Mouse (Mus musculus) liver (tissue): ENCODE measurements around the gene Iqschfp.

Source experiments
- DNase-seq: peaks from one replicate; pipeline ENCODE4 v3.0.0-alpha.2; 2020; ENCODE audit warnings: mixed read lengths

Gene Iqschfp

GRCm38 (mm10) chr3:68610598-68611261 is 718.7 kb downstream of the Iqschfp start:
- DNase-seq: no peak

- DNase-seq: no peak
Measured at GRCm38 (mm10) chr3:68615042-68615810, 723.2 kb downstream of the Iqschfp start.

- DNase-seq: peak; percentile 49
Measured at GRCm38 (mm10) chr3:68616363-68616762, 724.3 kb downstream of the Iqschfp start.

GRCm38 (mm10) chr3:68617708-68618107 is 725.7 kb downstream of the Iqschfp start:
- no peak for DNase-seq

- no peak for DNase-seq
Measured at GRCm38 (mm10) chr3:68619097-68619496, 727.1 kb downstream of the Iqschfp start.

GRCm38 (mm10) chr3:68621971-68622370 is 729.9 kb downstream of the Iqschfp start:
- no peak for DNase-seq

GRCm38 (mm10) chr3:68623036-68623435 is 731.0 kb downstream of the Iqschfp start:
- no peak for DNase-seq

- no peak for DNase-seq
Measured at GRCm38 (mm10) chr3:68624471-68624870, 732.4 kb downstream of the Iqschfp start.

- no peak for DNase-seq
Measured at GRCm38 (mm10) chr3:68630261-68630660, 738.2 kb downstream of the Iqschfp start.

GRCm38 (mm10) chr3:68630821-68631220 is 738.8 kb downstream of the Iqschfp start:
- no peak for DNase-seq

GRCm38 (mm10) chr3:68632714-68633113 is 740.7 kb downstream of the Iqschfp start:
- DNase-seq: no peak

- no peak for DNase-seq
Measured at GRCm38 (mm10) chr3:68633577-68633976, 741.5 kb downstream of the Iqschfp start.

GRCm38 (mm10) chr3:68637960-68638359 is 745.9 kb downstream of the Iqschfp start:
- DNase-seq: no peak

- DNase-seq: no peak
Measured at GRCm38 (mm10) chr3:68638703-68639102, 746.7 kb downstream of the Iqschfp start.

GRCm38 (mm10) chr3:68642935-68643334 is 750.9 kb downstream of the Iqschfp start:
- no peak for DNase-seq

GRCm38 (mm10) chr3:68646387-68647130 is 754.5 kb downstream of the Iqschfp start:
- DNase-seq: no peak

GRCm38 (mm10) chr3:68647282-68647681 is 755.2 kb downstream of the Iqschfp start:
- DNase-seq: no peak

GRCm38 (mm10) chr3:68650251-68650650 is 758.2 kb downstream of the Iqschfp start:
- no peak for DNase-seq

- DNase-seq: no peak
Measured at GRCm38 (mm10) chr3:68656607-68657352, 764.7 kb downstream of the Iqschfp start.

GRCm38 (mm10) chr3:68657589-68658245 is 765.7 kb downstream of the Iqschfp start:
- DNase-seq: no peak

GRCm38 (mm10) chr3:68659996-68660395 is 768.0 kb downstream of the Iqschfp start:
- DNase-seq: no peak

GRCm38 (mm10) chr3:68660538-68660937 is 768.5 kb downstream of the Iqschfp start:
- DNase-seq: no peak
